Mouse (Mus musculus): ENCODE data around the gene Spata25.
A peak's percentile ranks its signal among the peaks of the same experiment; 100 is the strongest.
"Not testable (repeated sequence)": the region's sequence is repeated elsewhere in the genome, so short reads cannot be mapped to it uniquely, and the experiment has no call there.

Gene Spata25

GRCm38 (mm10) chr2:164828437-164828836 is at the start of gene Spata25:
TSS of gene Spata25 (minus strand) at chr2:164828537.
- no peak for DNase-seq

- not testable (repeated sequence) for DNase-seq
Measured at GRCm38 (mm10) chr2:164877376-164878215, 49.3 kb upstream of the Spata25 start.

- DNase-seq = not testable (repeated sequence)
Measured at GRCm38 (mm10) chr2:164875648-164876047, 47.3 kb upstream of the Spata25 start.

GRCm38 (mm10) chr2:164874239-164874769 is 46.0 kb upstream of the Spata25 start:
- DNase-seq = peak; percentile 58

- DNase-seq = no peak
Measured at GRCm38 (mm10) chr2:164873621-164874020, 45.3 kb upstream of the Spata25 start.

GRCm38 (mm10) chr2:164871602-164872303 is 43.4 kb upstream of the Spata25 start:
- no peak for DNase-seq

GRCm38 (mm10) chr2:164868491-164868890 is 40.2 kb upstream of the Spata25 start:
- DNase-seq = no peak

GRCm38 (mm10) chr2:164867566-164867965 is 39.2 kb upstream of the Spata25 start:
- peak; percentile 59 for DNase-seq

- peak; percentile 83 for DNase-seq
Measured at GRCm38 (mm10) chr2:164866741-164867551, 38.6 kb upstream of the Spata25 start.

GRCm38 (mm10) chr2:164864593-164864992 is 36.3 kb upstream of the Spata25 start:
- DNase-seq = no peak

- DNase-seq = not testable (repeated sequence)
Measured at GRCm38 (mm10) chr2:164863411-164863810, 35.1 kb upstream of the Spata25 start.

GRCm38 (mm10) chr2:164862179-164862861 is 34.0 kb upstream of the Spata25 start:
- DNase-seq = peak; percentile 85

- DNase-seq = no peak
Measured at GRCm38 (mm10) chr2:164861094-164861493, 32.8 kb upstream of the Spata25 start.

- DNase-seq = no peak
Measured at GRCm38 (mm10) chr2:164859640-164860432, 31.5 kb upstream of the Spata25 start.

- DNase-seq = no peak
Measured at GRCm38 (mm10) chr2:164859155-164859554, 30.8 kb upstream of the Spata25 start.

GRCm38 (mm10) chr2:164857842-164858553 is 29.7 kb upstream of the Spata25 start:
- DNase-seq = no peak

GRCm38 (mm10) chr2:164857101-164857821 is 28.9 kb upstream of the Spata25 start, which contains the start of gene Pltp:
TSS of gene Pltp (minus strand) at chr2:164857711.
- peak; percentile 77 for DNase-seq

GRCm38 (mm10) chr2:164856309-164857100 is 28.2 kb upstream of the Spata25 start:
- DNase-seq = no peak

- DNase-seq = not testable (repeated sequence)
Measured at GRCm38 (mm10) chr2:164855572-164855971, 27.2 kb upstream of the Spata25 start.
